28 mouse cellular contexts compared by ENCODE assay signal in genomic region chr19:5621884-5622283, GRCm38 (mm10). TPM values are rescaled to one million over a fixed set of nuclear protein-coding genes. Genes with fewer than 3 reads are reported as not detected.
A peak's percentile ranks its signal among the peaks of the same experiment; 100 is the strongest.
DNase-seq lines count a peak whose midpoint lies in the region; ATAC-seq and TF ChIP-seq lines count a peak whose summit lies in the region.
"Had no signal": no experiment of that assay in that cellular context is flagged by ENCODE, and none has a peak within 500 bp of the region (broad histone marks: within the 10 kb centered on the region; RNA-seq: fewer than 3 reads in every experiment).

No protein-coding gene starts in this region.

- TF ChIP-seq EP300 in liver, postnatal 0 days (IDR thresholded peaks at IDR 0.05; ENCODE audit: low read depth) = no peak

- H3K79me2 ChIP-seq in macrophage (ENCODE audit: inconsistent target) = no peaks in the 10 kb centered on the region

- no peak for DNase-seq in liver, postnatal 0 days
- DNase-seq in heart, embryonic 10.5 days (ENCODE audit: low spot score) = no peak
- DNase-seq: adrenal gland, adult 8-10 months; adrenal gland, postnatal 14 days; adrenal gland, postnatal 36 days; B cell, adult 2 months; cerebellum, adult 11 months; cerebellum, adult 18-20 months; cerebellum, adult 8-10 months; cerebellum, adult 9-11 months; cerebellum, postnatal 14 days; cerebellum, postnatal 36 days; embryo, embryonic 11 days; forebrain, postnatal 0 days had no signal

- H3K27me3 ChIP-seq in liver, postnatal 0 days (ENCODE audit: insufficient read depth, low read length) = no peaks in the 10 kb centered on the region
- H3K27me3 ChIP-seq in heart, embryonic 10.5 days (ENCODE audit: insufficient read depth, poor library complexity, severe bottlenecking) = no peaks in the 10 kb centered on the region
- H3K27me3 ChIP-seq: CH12.LX; embryonic facial prominence, embryonic 13.5 days; embryonic facial prominence, embryonic 15.5 days had no signal

- ATAC-seq in megakaryocyte progenitor cell, adult 5-6 weeks (replicated peaks; ENCODE audit: poor library complexity) = peak; percentile 54
- no peak for ATAC-seq in liver, postnatal 0 days
- ATAC-seq: activated CD4-positive, CD25-positive, alpha-beta regulatory T cell, adult 4 months; CD4-positive, CD25-positive, alpha-beta regulatory T cell, adult 4 months; forebrain, embryonic 15.5 days; forebrain, postnatal 0 days; Patski had no signal

- 28% methylated on average over 5 of the region's 5 CpGs for WGBS in macrophage (ENCODE audit: missing documents)
- 42% methylated on average over 5 of the region's 5 CpGs for WGBS in liver, postnatal 0 days (ENCODE audit: insufficient replicate concordance)
- whole genome bisulfite sequencing in heart, embryonic 10.5 days = 58% methylated on average over 5 of the region's 5 CpGs

- peaks cover 15% of the 10 kb centered on the region for H3K4me1 ChIP-seq in bone marrow macrophage, adult 2 months (ENCODE audit: control insufficient read depth, insufficient read depth, low read length)
- 0 out of 2 replicates have a peak, but pooled peaks cover 2% of the 10 kb centered on the region for H3K4me1 ChIP-seq in liver, postnatal 0 days (ENCODE audit: insufficient read depth)
- H3K4me1 ChIP-seq in heart, embryonic 10.5 days = no peaks in the 10 kb centered on the region
- H3K4me1 ChIP-seq: embryonic facial prominence, embryonic 13.5 days; embryonic facial prominence, embryonic 15.5 days; forebrain, embryonic 10.5 days; forebrain, embryonic 12.5 days; forebrain, embryonic 15.5 days had no signal

- H3K4me2 ChIP-seq in liver, postnatal 0 days (ENCODE audit: low read depth, low read length) = no peak overlapping the region
- H3K4me2 ChIP-seq: embryonic facial prominence, embryonic 13.5 days; embryonic facial prominence, embryonic 15.5 days; forebrain, embryonic 12.5 days; forebrain, embryonic 15.5 days had no signal

- H3K4me3 ChIP-seq in bone marrow macrophage, adult 2 months (ENCODE audit: insufficient read depth, low read length) = no peak overlapping the region
- no peak overlapping the region for H3K4me3 ChIP-seq in macrophage (ENCODE audit: inconsistent target)
- no peak overlapping the region for H3K4me3 ChIP-seq in liver, postnatal 0 days (ENCODE audit: low read depth, low read length)
- H3K4me3 ChIP-seq in heart, embryonic 10.5 days = no peak overlapping the region
- H3K4me3 ChIP-seq: embryonic facial prominence, embryonic 13.5 days; embryonic facial prominence, embryonic 15.5 days; erythroblast, embryonic 14.5 days; forebrain, embryonic 10.5 days; forebrain, embryonic 12.5 days; forebrain, embryonic 15.5 days had no signal

- H3K9me3 ChIP-seq in liver, postnatal 0 days (ENCODE audit: low read length) = no peaks in the 10 kb centered on the region
- H3K9me3 ChIP-seq in heart, embryonic 10.5 days = no peaks in the 10 kb centered on the region
- H3K9me3 ChIP-seq: embryonic facial prominence, embryonic 13.5 days; embryonic facial prominence, embryonic 15.5 days; forebrain, embryonic 10.5 days; forebrain, embryonic 12.5 days; forebrain, embryonic 15.5 days; G1E had no signal

- peak overlapping the region; percentile 30; the same call in 1 of the 2 replicates for H3K27ac ChIP-seq in bone marrow macrophage, adult 2 months (ENCODE audit: insufficient read depth, low read depth, low read length)
- H3K27ac ChIP-seq in macrophage = peak overlapping the region; percentile 19; the same call in 1 of the 2 replicates
- H3K27ac ChIP-seq in liver, postnatal 0 days (ENCODE audit: low read depth) = no peak overlapping the region
- no peak overlapping the region for H3K27ac ChIP-seq in heart, embryonic 10.5 days
- H3K27ac ChIP-seq: embryonic facial prominence, embryonic 13.5 days; embryonic facial prominence, embryonic 15.5 days; forebrain, embryonic 10.5 days; forebrain, embryonic 12.5 days; forebrain, embryonic 15.5 days had no signal

- no peak for TF ChIP-seq CTCF in bone marrow macrophage, adult 2 months (IDR thresholded peaks at IDR 0.05; ENCODE audit: low read depth, low read length)
- no peak for TF ChIP-seq CTCF in liver, postnatal 0 days (IDR thresholded peaks at IDR 0.05; ENCODE audit: low read depth)

- no peaks in the 10 kb centered on the region for H3K36me3 ChIP-seq in macrophage (ENCODE audit: inconsistent target)
- no peaks in the 10 kb centered on the region for H3K36me3 ChIP-seq in liver, postnatal 0 days (replicated peaks; ENCODE audit: insufficient read depth, low read length)
- H3K36me3 ChIP-seq in heart, embryonic 10.5 days = no peaks in the 10 kb centered on the region
- H3K36me3 ChIP-seq: embryonic facial prominence, embryonic 13.5 days; embryonic facial prominence, embryonic 15.5 days; forebrain, embryonic 10.5 days; forebrain, embryonic 12.5 days; forebrain, embryonic 15.5 days; G1E had no signal

- TF ChIP-seq POLR2A in bone marrow macrophage, adult 2 months (IDR thresholded peaks at IDR 0.05; ENCODE audit: borderline replicate concordance, low read depth, low read length) = no peak

- no peak overlapping the region for H3K9ac ChIP-seq in liver, postnatal 0 days (replicated peaks)
- H3K9ac ChIP-seq: embryonic facial prominence, embryonic 13.5 days; embryonic facial prominence, embryonic 15.5 days; forebrain, embryonic 12.5 days; forebrain, embryonic 15.5 days; forebrain, postnatal 0 days had no signal

RNA-seq across cellular contexts. Expression of gene Kat5, which starts 11.8 kb away (rescaled TPM):
- 56.1 and 56.6 TPM in 2 replicates for polyA plus RNA-seq in bone marrow macrophage, adult 2 months (2012; ENCODE audit: insufficient read depth, insufficient read length, missing spikeins)
- total RNA-seq in macrophage (2018; cell fraction: chromatin; rRNA removed) = 100 to 1,000 TPM in 22 of 26 experiments, 10 to 100 TPM in 4; 93.1 to 151 (median 124) TPM
- total RNA-seq in macrophage (2018; cell fraction: cytosol; rRNA removed) = 10 to 100 TPM; 34.6 to 53.5 (median 42.2) TPM
- total RNA-seq in macrophage (2018; cell fraction: nucleus; rRNA removed) = 100 to 1,000 TPM in 3 of 26 experiments, 10 to 100 TPM in 23; 52.5 to 107 (median 79.0) TPM
- 35.4 to 54.4 TPM (median 47.1 TPM) in 3 replicates for polyA plus RNA-seq in macrophage (2018)
- 35.1 and 40.2 TPM in 2 replicates for total RNA-seq in megakaryocyte progenitor cell, adult 5-6 weeks (2015)
- total RNA-seq in megakaryocyte progenitor cell, adult 5-6 weeks (2017) = 51.8 and 60.1 TPM in 2 replicates
- 15.1 and 15.8 TPM in 2 replicates for polyA plus RNA-seq in liver, postnatal 0 days (2015; fragmentation: Nextera tagmentation; extraction: Ambion mirVana)
- polyA plus RNA-seq in heart, embryonic 10.5 days (2016; fragmentation: Nextera tagmentation; extraction: Ambion mirVana) = 33.2 and 35.4 TPM in 2 replicates

RNA-seq across cellular contexts. Expression of gene Rela, which starts 15.4 kb away (rescaled TPM):
- polyA plus RNA-seq in bone marrow macrophage, adult 2 months (2012; ENCODE audit: insufficient read depth, insufficient read length, missing spikeins) = 77.1 and 93.4 TPM in 2 replicates
- total RNA-seq in macrophage (2018; cell fraction: chromatin; rRNA removed) = 100 to 1,000 TPM in 17 of 26 experiments, 10 to 100 TPM in 9; 37.5 to 235 (median 127) TPM
- total RNA-seq in macrophage (2018; cell fraction: cytosol; rRNA removed) = 100 to 1,000 TPM in 9 of 26 experiments, 10 to 100 TPM in 17; 52.9 to 219 (median 78.0) TPM
- 100 to 1,000 TPM in 17 of 26 experiments, 10 to 100 TPM in 9; 37.3 to 243 (median 122) TPM for total RNA-seq in macrophage (2018; cell fraction: nucleus; rRNA removed)
- polyA plus RNA-seq in macrophage (2018) = 48.3 to 268 TPM (median 62.4 TPM) in 3 replicates
- total RNA-seq in megakaryocyte progenitor cell, adult 5-6 weeks (2015) = 37.2 and 40.0 TPM in 2 replicates
- 36.4 and 43.2 TPM in 2 replicates for total RNA-seq in megakaryocyte progenitor cell, adult 5-6 weeks (2017)
- 21.3 and 22.6 TPM in 2 replicates for polyA plus RNA-seq in liver, postnatal 0 days (2015; fragmentation: Nextera tagmentation; extraction: Ambion mirVana)
- 36.8 and 38.1 TPM in 2 replicates for polyA plus RNA-seq in heart, embryonic 10.5 days (2016; fragmentation: Nextera tagmentation; extraction: Ambion mirVana)

RNA-seq across cellular contexts. Expression of gene Rnaseh2c, which starts 20.2 kb away (rescaled TPM):
- polyA plus RNA-seq in bone marrow macrophage, adult 2 months (2012; ENCODE audit: insufficient read depth, insufficient read length, missing spikeins) = 82.4 and 102 TPM in 2 replicates
- total RNA-seq in macrophage (2018; cell fraction: chromatin; rRNA removed) = 10 to 100 TPM in 6 of 26 experiments, 1 to 10 TPM in 17, under 1 TPM in 1, not detected in 2; 0.74 to 18.8 (median 7.3) TPM
- total RNA-seq in macrophage (2018; cell fraction: cytosol; rRNA removed) = 10 to 100 TPM in 25 of 26 experiments, 1 to 10 TPM in 1; 8.9 to 46.0 (median 22.8) TPM
- total RNA-seq in macrophage (2018; cell fraction: nucleus; rRNA removed) = 10 to 100 TPM in 13 of 26 experiments, 1 to 10 TPM in 13; 3.1 to 30.7 (median 9.9) TPM
- 11.6 to 23.4 TPM (median 21.6 TPM) in 3 replicates for polyA plus RNA-seq in macrophage (2018)
- total RNA-seq in megakaryocyte progenitor cell, adult 5-6 weeks (2015) = 80.3 and 150 TPM in 2 replicates
- total RNA-seq in megakaryocyte progenitor cell, adult 5-6 weeks (2017) = 83.2 and 112 TPM in 2 replicates
- 78.4 and 79.1 TPM in 2 replicates for polyA plus RNA-seq in liver, postnatal 0 days (2015; fragmentation: Nextera tagmentation; extraction: Ambion mirVana)
- 113 and 142 TPM in 2 replicates for polyA plus RNA-seq in heart, embryonic 10.5 days (2016; fragmentation: Nextera tagmentation; extraction: Ambion mirVana)

RNA-seq across cellular contexts. Expression of gene Sipa1, which starts 41.6 kb away (rescaled TPM):
- polyA plus RNA-seq in bone marrow macrophage, adult 2 months (2012; ENCODE audit: insufficient read depth, insufficient read length, missing spikeins) = 93.4 and 117 TPM in 2 replicates
- total RNA-seq in macrophage (2018; cell fraction: chromatin; rRNA removed) = 100 to 1,000 TPM in 15 of 26 experiments, 10 to 100 TPM in 11; 19.1 to 204 (median 103) TPM
- 10 to 100 TPM; 20.1 to 61.2 (median 43.2) TPM for total RNA-seq in macrophage (2018; cell fraction: cytosol; rRNA removed)
- total RNA-seq in macrophage (2018; cell fraction: nucleus; rRNA removed) = 100 to 1,000 TPM in 2 of 26 experiments, 10 to 100 TPM in 24; 18.2 to 149 (median 64.2) TPM
- 29.5 to 49.9 TPM (median 44.1 TPM) in 3 replicates for polyA plus RNA-seq in macrophage (2018)
- 16.4 and 24.2 TPM in 2 replicates for total RNA-seq in megakaryocyte progenitor cell, adult 5-6 weeks (2015)
- 19.2 and 24.0 TPM in 2 replicates for total RNA-seq in megakaryocyte progenitor cell, adult 5-6 weeks (2017)
- 14.1 and 15.3 TPM in 2 replicates for polyA plus RNA-seq in liver, postnatal 0 days (2015; fragmentation: Nextera tagmentation; extraction: Ambion mirVana)
- 24.7 and 28.9 TPM in 2 replicates for polyA plus RNA-seq in heart, embryonic 10.5 days (2016; fragmentation: Nextera tagmentation; extraction: Ambion mirVana)

RNA-seq across cellular contexts. Expression of gene Ap5b1, which starts 54.1 kb away (rescaled TPM):
- 13.5 and 14.4 TPM in 2 replicates for polyA plus RNA-seq in bone marrow macrophage, adult 2 months (2012; ENCODE audit: insufficient read depth, insufficient read length, missing spikeins)
- total RNA-seq in macrophage (2018; cell fraction: chromatin; rRNA removed) = 10 to 100 TPM; 11.3 to 63.3 (median 33.4) TPM
- 10 to 100 TPM; 10.2 to 35.7 (median 25.0) TPM for total RNA-seq in macrophage (2018; cell fraction: cytosol; rRNA removed)
- total RNA-seq in macrophage (2018; cell fraction: nucleus; rRNA removed) = 10 to 100 TPM; 12.6 to 54.8 (median 31.7) TPM
- polyA plus RNA-seq in macrophage (2018) = 10.0 to 20.3 TPM (median 16.8 TPM) in 3 replicates
- total RNA-seq in megakaryocyte progenitor cell, adult 5-6 weeks (2015) = 8.9 and 10.5 TPM in 2 replicates
- 7.4 and 9.6 TPM in 2 replicates for total RNA-seq in megakaryocyte progenitor cell, adult 5-6 weeks (2017)
- 3.1 and 3.4 TPM in 2 replicates for polyA plus RNA-seq in liver, postnatal 0 days (2015; fragmentation: Nextera tagmentation; extraction: Ambion mirVana)
- polyA plus RNA-seq in heart, embryonic 10.5 days (2016; fragmentation: Nextera tagmentation; extraction: Ambion mirVana) = 2.2 and 2.7 TPM in 2 replicates

Comparison
In these comparisons a context has a peak if more than half of its experiments do, and no peak if none do; other contexts are left out.
1. H3K27ac ChIP-seq: peak in bone marrow macrophage, adult 2 months (single experiment) and macrophage (single experiment); none in liver, postnatal 0 days (single experiment) and heart, embryonic 10.5 days (single experiment).